Mouse (Mus musculus) MEL (cell line): ENCODE results near the gene Hoxb8. TPM values are rescaled to one million over a fixed set of nuclear protein-coding genes. Genes with fewer than 3 reads are reported as not detected.

Experiments used
- DNase-seq: peaks from one replicate; pipeline ENCODE4 v3.0.0; 2011; ENCODE audit warnings: low read depth, low spot score
- H3K27ac ChIP-seq: 2 replicates; pipeline ENCODE4 v1.5.1; 2012; ENCODE audit warnings: low read depth, mild to moderate bottlenecking, control low read depth, low read length, moderate library complexity; ENCODE audit not compliant: control insufficient read depth
- H3K27me3 ChIP-seq, 2 experiments: fragments of 150-350 bp in 1 of 2; sonication (generic) in 1 of 2; 2 replicates each; pipeline ENCODE4 v1.6.1; 2012; ENCODE audit warnings: low read length in 2 of 2, mild to moderate bottlenecking in 2 of 2, improper control_type of control experiment in 1 of 2, moderate library complexity in 1 of 2; ENCODE audit not compliant: insufficient read depth in 2 of 2, control insufficient read depth in 1 of 2
- H3K36me3 ChIP-seq, 2 experiments: 2 replicates each; pipeline ENCODE4 v1.6.1; 2012 to 2014; ENCODE audit warnings: low read length in 2 of 2, improper control_type of control experiment in 1 of 2, inconsistent platforms in 1 of 2, mild to moderate bottlenecking in 1 of 2; ENCODE audit not compliant: insufficient read depth in 2 of 2, control insufficient read depth in 1 of 2
- H3K4me1 ChIP-seq, 2 experiments: fragments of 150-350 bp in 1 of 2; sonication (generic) in 1 of 2; 2 replicates each; pipeline ENCODE4 v1.6.1; 2012; ENCODE audit warnings: low read length in 2 of 2, improper control_type of control experiment in 1 of 2, mild to moderate bottlenecking in 1 of 2; ENCODE audit not compliant: insufficient read depth in 2 of 2, control insufficient read depth in 1 of 2
- H3K4me3 ChIP-seq, 2 experiments: fragments of 150-350 bp in 1 of 2; sonication (generic) in 1 of 2; 2 replicates each; pipeline ENCODE4 v1.5.1; 2012; ENCODE audit warnings: low read depth in 2 of 2, low read length in 2 of 2, mild to moderate bottlenecking in 2 of 2, moderate library complexity in 2 of 2, control low read depth in 1 of 2, improper control_type of control experiment in 1 of 2; ENCODE audit not compliant: control insufficient read depth in 1 of 2, insufficient read depth in 1 of 2
- H3K79me2 ChIP-seq: 2 replicates; pipeline ENCODE4 v1.6.1; 2012; ENCODE audit warnings: mild to moderate bottlenecking, low read length, moderate library complexity; ENCODE audit not compliant: control insufficient read depth, poor library complexity, insufficient read depth
- H3K9ac ChIP-seq: 2 replicates; pipeline ENCODE4 v1.6.1; 2012; ENCODE audit warnings: low read depth, mild to moderate bottlenecking, control low read depth, low read length, moderate library complexity; ENCODE audit not compliant: control insufficient read depth, poor library complexity, severe bottlenecking
- H3K9me3 ChIP-seq: fragments of 150-350 bp; sonication (generic); replicated peaks from 2 replicates; pipeline ENCODE4 v1.6.1; 2012; ENCODE audit warnings: mild to moderate bottlenecking, low read length, improper control_type of control experiment, moderate library complexity; ENCODE audit not compliant: insufficient read depth
- CHD1 ChIP-seq: IDR thresholded peaks from 2 replicates; pipeline ENCODE4 v1.6.1; 2012; ENCODE audit warnings: low read depth, mild to moderate bottlenecking, inconsistent platforms, low read length, improper control_type of control experiment
- CHD2 ChIP-seq: IDR thresholded peaks from 2 replicates; pipeline ENCODE4 v1.6.1; 2011; ENCODE audit warnings: low read length, improper control_type of control experiment
- CTCF ChIP-seq, 3 experiments: IDR thresholded peaks in 2 of 3; conservative IDR thresholded peaks in 1 of 3; 2 replicates each; pipeline ENCODE4 v1.5.1; 2011 to 2012; ENCODE audit warnings: low read length in 3 of 3, low read depth in 2 of 3, mild to moderate bottlenecking in 2 of 3, improper control_type of control experiment in 1 of 3, inconsistent platforms in 1 of 3, mixed read lengths in 1 of 3, moderate library complexity in 1 of 3; ENCODE audit not compliant: control insufficient read depth in 1 of 3, insufficient read depth in 1 of 3, poor library complexity in 1 of 3, severe bottlenecking in 1 of 3
- ELF1 ChIP-seq: IDR thresholded peaks from 2 replicates; pipeline ENCODE4 v1.6.1; 2014; ENCODE audit warnings: low read depth, mild to moderate bottlenecking, inconsistent platforms, low read length, improper control_type of control experiment, moderate library complexity
- EP300 ChIP-seq, 2 experiments: IDR thresholded peaks; 2 replicates each; pipeline ENCODE4 v1.6.1; 2011; ENCODE audit warnings: improper control_type of control experiment in 2 of 2, low read length in 2 of 2, low read depth in 1 of 2, mild to moderate bottlenecking in 1 of 2
- GABPA ChIP-seq: IDR thresholded peaks from 2 replicates; pipeline ENCODE4 v1.6.1; 2012; ENCODE audit warnings: low read depth, mild to moderate bottlenecking, inconsistent platforms, low read length, improper control_type of control experiment, moderate library complexity
- GATA1 ChIP-seq: IDR thresholded peaks from 2 replicates; pipeline ENCODE4 v1.6.1; 2011; ENCODE audit warnings: low read depth, low read length, improper control_type of control experiment
- KAT2A ChIP-seq: conservative IDR thresholded peaks from 2 replicates; pipeline ENCODE4 v1.6.1; 2012; ENCODE audit warnings: low read depth, low read length, improper control_type of control experiment, inconsistent platforms
- MAFK ChIP-seq: IDR thresholded peaks from 2 replicates; pipeline ENCODE4 v1.6.1; 2011; ENCODE audit warnings: low read depth, mild to moderate bottlenecking, low read length, improper control_type of control experiment, borderline replicate concordance
- MAZ ChIP-seq: IDR thresholded peaks from 2 replicates; pipeline ENCODE4 v1.6.1; 2012; ENCODE audit warnings: low read depth, mild to moderate bottlenecking, inconsistent platforms, low read length, improper control_type of control experiment
- MXI1 ChIP-seq: IDR thresholded peaks from 2 replicates; pipeline ENCODE4 v1.6.1; 2011; ENCODE audit warnings: mild to moderate bottlenecking, low read depth, low read length, improper control_type of control experiment
- MYB ChIP-seq: IDR thresholded peaks from 2 replicates; pipeline ENCODE4 v1.6.1; 2011; ENCODE audit warnings: mild to moderate bottlenecking, low read depth, low read length, improper control_type of control experiment
- MYC ChIP-seq: IDR thresholded peaks from 2 replicates; pipeline ENCODE4 v1.6.1; 2011; ENCODE audit warnings: low read depth, mild to moderate bottlenecking, low read length, improper control_type of control experiment, moderate library complexity
- NRF1 ChIP-seq: IDR thresholded peaks from 2 replicates; pipeline ENCODE4 v1.6.1; 2014; ENCODE audit warnings: low read depth, mild to moderate bottlenecking, inconsistent platforms, low read length, improper control_type of control experiment, moderate library complexity; ENCODE audit not compliant: poor library complexity, insufficient read depth, severe bottlenecking
- POLR2AphosphoS2 ChIP-seq: IDR thresholded peaks from 2 replicates; pipeline ENCODE4 v1.6.1; 2011; ENCODE audit warnings: low read length, improper control_type of control experiment
- POLR2AphosphoS5 ChIP-seq: IDR thresholded peaks from 2 replicates; pipeline ENCODE4 v1.6.1; 2012; ENCODE audit warnings: low read depth, borderline replicate concordance, mild to moderate bottlenecking, inconsistent platforms, low read length, moderate library complexity, mixed read lengths
- SMC3 ChIP-seq: IDR thresholded peaks from 2 replicates; pipeline ENCODE4 v1.6.1; 2011; ENCODE audit warnings: low read depth, low read length, improper control_type of control experiment
- TAL1 ChIP-seq: IDR thresholded peaks from 2 replicates; pipeline ENCODE4 v1.6.1; 2012; ENCODE audit warnings: mild to moderate bottlenecking, inconsistent platforms, low read length, moderate library complexity, mixed read lengths
- USF1 ChIP-seq: IDR thresholded peaks from 2 replicates; pipeline ENCODE4 v1.6.1; 2014; ENCODE audit warnings: low read depth, mild to moderate bottlenecking, inconsistent platforms, low read length, improper control_type of control experiment, moderate library complexity
- ZC3H11A ChIP-seq: IDR thresholded peaks from 2 replicates; pipeline ENCODE4 v1.6.1; 2012; ENCODE audit warnings: low read depth, mild to moderate bottlenecking, inconsistent platforms, low read length, improper control_type of control experiment
- polyA plus RNA-seq, 2 experiments: library from polyadenylated mRNA; stranded (reverse) in 1 of 2; unstranded in 1 of 2; fragments of >175 nt in 1 of 2; fragments of >200 nt in 1 of 2; gene quantifications; 2 replicates each; pipeline versions ENCODE4 v1.2.1 to v1.2.4; 2012; ENCODE audit warnings: low replicate concordance in 2 of 2, low read depth in 1 of 2; ENCODE audit not compliant: insufficient read length in 2 of 2, insufficient read depth in 1 of 2, missing spikeins in 1 of 2
- total RNA-seq: library from RNA; depleted of rRNA; stranded (reverse); fragments of 300-350 nt; gene quantifications from 2 replicates; pipeline ENCODE4 v1.2.3, GENCODE M21; 2012

Hoxb8 gene
- total and polyA plus RNA-seq, 3 experiments = not detected

- Histone ChIP-seq H3K4me3 (no peak overlapping the region), H3K36me3 (no peaks in the 10 kb centered on the region), H3K27ac (no peak overlapping the region), H3K4me1 (no peaks in the 10 kb centered on the region), H3K9ac (no peak overlapping the region), H3K27me3 (peaks cover 15 to 18% of the 10 kb centered on the region in 2 experiments), H3K9me3 (no peaks in the 10 kb centered on the region), H3K79me2 (no peaks in the 10 kb centered on the region)
- no peak for DNase-seq
- TF ChIP-seq POLR2AphosphoS2 = no peak
- no peak for TF ChIP-seq NRF1
- no peak for TF ChIP-seq MAFK
- TF ChIP-seq CHD2 = no peak
- TF ChIP-seq, all 39 proteins: peak for 0
These were observed 17.2 kb upstream of the Hoxb8 start for GRCm38 (mm10) chr11:96264390-96265020.

DNA sequence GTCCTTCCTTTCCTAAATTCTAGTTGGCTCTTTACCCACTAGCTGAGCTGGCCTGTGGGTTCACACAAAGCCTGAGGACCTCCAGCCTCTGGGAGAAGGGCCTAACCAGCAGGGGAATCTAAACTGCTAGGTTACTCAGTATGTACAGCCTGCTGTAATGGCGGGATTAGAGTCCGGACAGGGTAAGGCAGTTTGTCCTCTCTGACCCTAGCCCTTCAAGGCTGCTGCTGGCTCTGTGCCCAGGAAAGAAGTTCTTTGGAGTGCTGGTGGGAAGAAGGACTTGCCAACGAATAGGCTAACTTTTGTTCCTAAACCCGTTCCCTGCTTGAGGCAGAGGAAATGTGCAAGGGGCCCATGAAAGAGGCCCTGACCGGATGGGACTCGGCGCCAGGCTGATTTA is 15.8 kb upstream of the Hoxb8 start:
- H3K79me2 ChIP-seq = no peaks in the 10 kb centered on the region
- no peaks in the 10 kb centered on the region for H3K9me3 ChIP-seq
- H3K9ac ChIP-seq = no peak overlapping the region
- no peak overlapping the region for H3K27ac ChIP-seq
- no peak overlapping the region for H3K4me3 ChIP-seq
- TF ChIP-seq CHD1 = no peak
- no peak for TF ChIP-seq MYC
- TF ChIP-seq GABPA = no peak
- TF ChIP-seq USF1 = no peak
- TF ChIP-seq ELF1 = no peak
- no peaks in the 10 kb centered on the region for H3K36me3 ChIP-seq
- no peak for DNase-seq
- H3K27me3 ChIP-seq = peaks cover 10 to 13% of the 10 kb centered on the region in 2 experiments
- H3K4me1 ChIP-seq = no peaks in the 10 kb centered on the region

- TF ChIP-seq MXI1 = no peak
- TF ChIP-seq ZC3H11A = no peak
- TF ChIP-seq POLR2AphosphoS2 = no peak
- no peak for TF ChIP-seq SMC3
- TF ChIP-seq TAL1 = no peak
- TF ChIP-seq MYB = no peak
- no peak for TF ChIP-seq USF1
- TF ChIP-seq GATA1 = no peak
- no peak for TF ChIP-seq EP300 (IDR thresholded peaks at IDR 0.05; ENCODE audit: low read depth in 1 of 2, low read length in 2 of 2)
- no peak for TF ChIP-seq KAT2A
- TF ChIP-seq CTCF (IDR thresholded peaks at IDR 0.05 in 2 of 3, conservative IDR thresholded peaks at IDR 0.05 in 1 of 3; ENCODE audit: control insufficient read depth in 1 of 3, insufficient read depth in 1 of 3, low read depth in 2 of 3, low read length in 3 of 3, poor library complexity in 1 of 3, severe bottlenecking in 1 of 3) = no peak
- no peak for TF ChIP-seq MAFK
- no peak for TF ChIP-seq POLR2AphosphoS5
- TF ChIP-seq MAZ = no peak
- TF ChIP-seq, all 39 proteins: peak for 0
- no peak overlapping the region for H3K9ac ChIP-seq
- no peaks in the 10 kb centered on the region for H3K36me3 ChIP-seq
- H3K4me3 ChIP-seq = no peak overlapping the region
- no peaks in the 10 kb centered on the region for H3K4me1 ChIP-seq
- H3K27ac ChIP-seq = no peak overlapping the region
- peaks cover 10 to 13% of the 10 kb centered on the region in 2 experiments for H3K27me3 ChIP-seq
- no peak for DNase-seq
- H3K9me3 ChIP-seq = no peaks in the 10 kb centered on the region
- H3K79me2 ChIP-seq = no peaks in the 10 kb centered on the region
These were observed 14.4 kb upstream of the Hoxb8 start for GRCm38 (mm10) chr11:96267021-96267920.
